Mouse (Mus musculus) midbrain, embryonic 11.5 days (tissue): ENCODE measurements around the gene Dag1. TPM values are rescaled to one million over a fixed set of nuclear protein-coding genes. Genes with fewer than 3 reads are reported as not detected.
"Not testable (repeated sequence)": the region's sequence is repeated elsewhere in the genome, so short reads cannot be mapped to it uniquely, and the experiment has no call there.

Experiments used
- ATAC-seq: fragments of 200-750 bp; cut with Nextera tagmentation; 2 replicates; pipeline ENCODE4 v1.8.0; 2017; ENCODE audit warnings: moderate TSS enrichment, moderate library complexity; ENCODE audit not compliant: low FRiP score
- DNase-seq: peaks from one replicate; pipeline ENCODE4 v3.0.0; 2015; ENCODE audit warnings: low spot score; ENCODE audit errors: missing footprints
- H3K27ac ChIP-seq: fragments of 300-500 bp; sonication (generic); 2 replicates; pipeline ENCODE4 v1.5.1; 2014; ENCODE audit warnings: low read depth, low read length
- H3K27me3 ChIP-seq: fragments of 300-500 bp; sonication (generic); 2 replicates; pipeline ENCODE4 v1.6.1; 2014; ENCODE audit warnings: mild to moderate bottlenecking, low read length, moderate library complexity, mixed read lengths; ENCODE audit not compliant: control insufficient read depth, insufficient read depth
- H3K36me3 ChIP-seq: fragments of 300-500 bp; sonication (generic); 2 replicates; pipeline ENCODE4 v1.6.1; 2014; ENCODE audit warnings: mild to moderate bottlenecking, low read length, moderate library complexity, mixed read lengths; ENCODE audit not compliant: control insufficient read depth, insufficient read depth
- H3K4me1 ChIP-seq: fragments of 300-500 bp; sonication (generic); 2 replicates; pipeline ENCODE4 v1.6.1; 2014; ENCODE audit warnings: low read length; ENCODE audit not compliant: control insufficient read depth, insufficient read depth
- H3K4me2 ChIP-seq: fragments of 300-500 bp; sonication (generic); 2 replicates; pipeline ENCODE4 v1.6.1; 2014; ENCODE audit warnings: mild to moderate bottlenecking, moderate library complexity
- H3K4me3 ChIP-seq: fragments of 300-500 bp; sonication (generic); 2 replicates; pipeline ENCODE4 v1.5.1; 2014; ENCODE audit warnings: low read depth, low read length
- H3K9ac ChIP-seq: fragments of 300-500 bp; sonication (generic); 2 replicates; pipeline ENCODE4 v1.6.1; 2014; ENCODE audit warnings: low read length
- H3K9me3 ChIP-seq: fragments of 300-500 bp; sonication (generic); 2 replicates; pipeline ENCODE4 v1.6.1; 2016; ENCODE audit warnings: low read length; ENCODE audit not compliant: control insufficient read depth
- WGBS: fragments of 180-500 bp; shearing (Covaris S2); extraction: QIAGEN DNeasy Blood & Tissue Kit; methylation state at CpG from one replicate; pipeline ENCODE4 v1.1.7; 2014; 5-methylcytosine and 5-hydroxymethylcytosine counted together
- polyA plus RNA-seq: library from polyadenylated mRNA; unstranded; fragments of >200 nt; fragmentation: Nextera tagmentation; extraction: Ambion mirVana; gene quantifications from 2 replicates; pipeline ENCODE4 v1.2.1, GENCODE M21; 2014

Dag1 gene
- polyA plus RNA-seq, 1 experiment from 2014 or later: 55.2 TPM

DNA sequence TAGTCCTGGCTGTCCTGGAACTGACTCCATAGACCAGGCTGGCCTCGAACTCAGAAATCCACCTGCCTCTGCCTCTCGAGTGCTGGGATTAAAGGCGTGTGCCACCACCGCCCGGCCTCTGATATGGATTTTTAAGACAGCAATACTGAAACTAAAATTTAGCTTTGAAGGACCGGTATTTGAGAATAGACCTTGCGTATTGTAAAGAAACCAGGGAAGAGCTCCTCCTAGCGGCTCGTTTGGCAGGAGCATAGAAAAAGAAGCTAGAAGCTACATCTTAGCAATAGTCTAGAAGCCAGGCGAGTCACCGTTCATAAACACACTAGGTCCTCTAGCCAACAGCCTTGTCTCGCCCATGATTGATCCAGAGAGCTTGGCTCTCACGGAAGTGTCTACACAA, 60.7 kb downstream of the Dag1 start:
- H3K4me2 ChIP-seq: no peak overlapping the region
- ATAC-seq: no peak
- H3K27ac ChIP-seq: no peak overlapping the region
- peaks cover 10% of the 10 kb centered on the region; the same call in 1 of the 2 replicates for H3K36me3 ChIP-seq
- H3K9me3 ChIP-seq: no peaks in the 10 kb centered on the region
- no peaks in the 10 kb centered on the region for H3K27me3 ChIP-seq
- peaks cover 20% of the 10 kb centered on the region for H3K4me1 ChIP-seq
- 51% methylated on average over 13 of the region's 13 CpGs for WGBS
- DNase-seq: peak; percentile 94
- no peak overlapping the region for H3K4me3 ChIP-seq
- H3K9ac ChIP-seq: no peak overlapping the region

- Histone ChIP-seq H3K36me3 (peaks cover 1% of the 10 kb centered on the region; the same call in 1 of the 2 replicates), H3K9ac (no peak overlapping the region), H3K27me3 (no peaks in the 10 kb centered on the region), H3K27ac (no peak overlapping the region), H3K4me3 (no peak overlapping the region), H3K4me2 (no peak overlapping the region), H3K9me3 (no peaks in the 10 kb centered on the region), H3K4me1 (peaks cover 24% of the 10 kb centered on the region)
- ATAC-seq (no peak), DNase-seq (peak; percentile 82)
- 96% methylated on average over 2 of the region's 2 CpGs for WGBS
These were observed 61.6 kb downstream of the Dag1 start for GRCm38 (mm10) chr9:108202169-108202568.

DNA sequence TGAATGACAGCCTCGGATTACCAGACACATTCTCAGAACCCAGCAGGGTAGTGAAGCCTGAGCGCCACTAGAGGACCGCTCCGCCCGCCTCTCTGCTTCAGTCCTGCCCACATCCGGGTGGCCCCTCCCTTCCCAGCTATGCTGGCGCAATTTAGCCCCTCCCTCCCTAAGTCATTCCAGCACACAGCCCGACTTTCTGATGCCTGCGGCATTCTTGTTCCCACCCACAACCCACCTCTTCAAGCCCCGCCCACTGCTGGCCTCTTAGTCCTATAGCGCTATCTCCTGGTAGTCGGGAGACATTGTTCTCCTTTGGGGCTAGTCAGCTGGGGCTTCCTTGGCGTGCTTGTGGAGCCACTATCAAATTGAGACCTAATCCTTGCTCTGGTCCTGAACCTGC, 62.6 kb downstream of the Dag1 start:
- 1% methylated on average over 13 of the region's 13 CpGs for WGBS
- H3K9me3 ChIP-seq: no peaks in the 10 kb centered on the region
- DNase-seq (peak; percentile 97), ATAC-seq (peak; percentile 91)
- H3K4me1 ChIP-seq: peaks cover 26% of the 10 kb centered on the region
- no peak overlapping the region for H3K4me3 ChIP-seq
- H3K4me2 ChIP-seq: peak overlapping the region; percentile 33
- H3K27ac ChIP-seq: no peak overlapping the region
- H3K27me3 ChIP-seq: no peaks in the 10 kb centered on the region
- peak overlapping the region; percentile 43; the same call in 1 of the 2 replicates for H3K9ac ChIP-seq
- no peaks in the 10 kb centered on the region for H3K36me3 ChIP-seq

DNA sequence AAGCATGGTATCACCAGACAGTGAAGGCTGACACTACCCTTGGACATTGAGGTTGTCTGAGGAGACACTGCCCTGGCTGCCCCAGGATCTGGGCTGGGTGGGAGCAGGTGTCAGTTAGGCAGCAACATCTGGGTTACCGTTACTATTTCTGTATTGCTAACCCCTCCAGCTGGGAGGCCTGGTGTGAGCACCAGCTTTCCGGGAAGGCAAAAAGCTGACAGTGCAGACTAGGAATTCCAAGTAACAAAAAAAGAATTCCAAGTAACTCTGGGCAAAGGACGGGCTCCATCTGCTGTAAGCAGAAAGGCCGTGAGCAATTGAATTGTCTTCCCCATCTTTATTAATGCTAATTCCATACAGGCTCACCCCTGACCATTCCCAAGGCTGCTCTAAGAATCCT, 65.1 kb downstream of the Dag1 start:
- ATAC-seq (no peak), DNase-seq (peak; percentile 70)
- Histone ChIP-seq H3K4me2 (no peak overlapping the region), H3K36me3 (no peaks in the 10 kb centered on the region), H3K4me3 (no peak overlapping the region), H3K9me3 (no peaks in the 10 kb centered on the region), H3K27me3 (no peaks in the 10 kb centered on the region), H3K9ac (no peak overlapping the region), H3K4me1 (peaks cover 14% of the 10 kb centered on the region), H3K27ac (no peak overlapping the region)
- WGBS: 66% methylated on average over 4 of the region's 4 CpGs

- H3K27me3 ChIP-seq: no peaks in the 10 kb centered on the region
- no peaks in the 10 kb centered on the region for H3K36me3 ChIP-seq
- H3K4me1 ChIP-seq: peaks cover 14% of the 10 kb centered on the region
- whole genome bisulfite sequencing: 28% methylated on average over 24 of the region's 24 CpGs
- no peak overlapping the region for H3K27ac ChIP-seq
- peak overlapping the region; percentile 24 for H3K4me2 ChIP-seq
- no peak overlapping the region for H3K4me3 ChIP-seq
- DNase-seq (peak; percentile 89), ATAC-seq (no peak)
- no peaks in the 10 kb centered on the region for H3K9me3 ChIP-seq
- H3K9ac ChIP-seq: peak overlapping the region; percentile 16; the same call in 1 of the 2 replicates
These were observed 66.7 kb downstream of the Dag1 start for GRCm38 (mm10) chr9:108196920-108197677.

DNA sequence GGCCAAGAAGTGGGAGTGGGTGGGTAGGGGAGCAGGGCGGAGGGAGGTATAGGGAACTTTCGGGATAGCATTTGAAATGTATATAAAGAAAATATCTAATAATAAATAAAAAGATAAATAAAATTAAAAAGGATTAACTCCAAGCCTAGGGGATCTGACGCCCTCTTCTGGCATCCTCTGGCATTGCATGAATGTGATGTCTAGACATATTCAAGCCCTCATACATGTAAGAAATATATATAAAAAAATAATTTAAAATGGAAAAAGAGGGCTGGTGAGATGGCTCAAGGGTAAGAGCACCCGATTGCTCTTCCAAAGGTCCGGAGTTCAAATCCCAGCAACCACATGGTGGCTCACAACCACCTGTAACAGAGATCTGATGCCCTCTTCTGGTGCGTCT, 67.5 kb downstream of the Dag1 start:
- not testable (repeated sequence) for H3K4me2 ChIP-seq, ATAC-seq, H3K27ac ChIP-seq, H3K36me3 ChIP-seq, H3K27me3 ChIP-seq, H3K9me3 ChIP-seq, H3K9ac ChIP-seq, H3K4me3 ChIP-seq
- 76% methylated on average over 6 of the region's 6 CpGs for WGBS
- peak; percentile 68 for DNase-seq
- peaks cover 14% of the 10 kb centered on the region for H3K4me1 ChIP-seq

- H3K4me3 ChIP-seq: peak within 1 kb of the TSS; percentile 78
- no peaks in the 10 kb centered on the region for H3K36me3 ChIP-seq
- peak; percentile 90 for ATAC-seq
- no peaks in the 10 kb centered on the region for H3K9me3 ChIP-seq
- peak within 1 kb of the TSS; percentile 81 for H3K9ac ChIP-seq
- H3K4me2 ChIP-seq: peak within 1 kb of the TSS; percentile 87
- H3K27me3 ChIP-seq: no peaks in the 10 kb centered on the region
- H3K4me1 ChIP-seq: peaks cover 8% of the 10 kb centered on the region
- H3K27ac ChIP-seq: peak within 1 kb of the TSS; percentile 48
- peak; percentile 98 for DNase-seq
- WGBS: 1% methylated on average over 81 of the region's 91 CpGs
These were observed 73.7 kb downstream of the Dag1 start, which contains the start of gene Bsn for GRCm38 (mm10) chr9:108189787-108190679. Gene Bsn (minus strand): TSS chr9:108190384.

DNA sequence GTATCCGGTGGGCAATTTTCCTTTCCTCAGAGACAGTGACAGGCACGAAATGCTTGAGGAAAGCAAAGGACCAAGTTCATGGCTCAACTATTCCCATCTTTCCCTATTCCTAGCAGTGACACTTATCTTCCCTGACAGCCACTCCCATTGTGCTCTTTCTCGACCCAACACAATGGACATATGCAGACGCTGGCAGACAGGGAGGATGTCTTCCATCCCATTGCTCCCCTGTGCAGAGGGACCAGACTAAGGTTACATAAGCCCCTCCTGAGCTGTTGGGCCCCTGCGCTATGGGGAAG, 74.3 kb downstream of the Dag1 start:
- Histone ChIP-seq H3K4me1 (peaks cover 8% of the 10 kb centered on the region), H3K36me3 (no peaks in the 10 kb centered on the region), H3K27ac (no peak overlapping the region), H3K27me3 (no peaks in the 10 kb centered on the region), H3K4me3 (peak overlapping the region; percentile 78), H3K4me2 (peak overlapping the region; percentile 87), H3K9ac (peak overlapping the region; percentile 81), H3K9me3 (no peaks in the 10 kb centered on the region)
- DNase-seq: no peak
- no peak for ATAC-seq
- WGBS: 37% methylated on average over 5 of the region's 5 CpGs

GRCm38 (mm10) chr9:108189023-108189422, 74.7 kb downstream of the Dag1 start:
- peak overlapping the region; percentile 78; the same call in 1 of the 2 replicates for H3K4me3 ChIP-seq
- WGBS: 87% methylated on average over 7 of the region's 7 CpGs
- ATAC-seq (no peak), DNase-seq (no peak)
- H3K4me2 ChIP-seq: peak overlapping the region; percentile 87; the same call in 1 of the 2 replicates
- H3K36me3 ChIP-seq: no peaks in the 10 kb centered on the region
- H3K27ac ChIP-seq: no peak overlapping the region
- no peak overlapping the region for H3K9ac ChIP-seq
- no peaks in the 10 kb centered on the region for H3K27me3 ChIP-seq
- H3K9me3 ChIP-seq: no peaks in the 10 kb centered on the region
- H3K4me1 ChIP-seq: peaks cover 8% of the 10 kb centered on the region
